Mouse (Mus musculus) R1 (cell line): ENCODE measurements around the gene Gabbr1.

Experiments used
- DNase-seq: peaks from one replicate; pipeline ENCODE4 v3.0.0-alpha.2; 2018; ENCODE audit warnings: low read depth, low spot score

Gene Gabbr1

DNA sequence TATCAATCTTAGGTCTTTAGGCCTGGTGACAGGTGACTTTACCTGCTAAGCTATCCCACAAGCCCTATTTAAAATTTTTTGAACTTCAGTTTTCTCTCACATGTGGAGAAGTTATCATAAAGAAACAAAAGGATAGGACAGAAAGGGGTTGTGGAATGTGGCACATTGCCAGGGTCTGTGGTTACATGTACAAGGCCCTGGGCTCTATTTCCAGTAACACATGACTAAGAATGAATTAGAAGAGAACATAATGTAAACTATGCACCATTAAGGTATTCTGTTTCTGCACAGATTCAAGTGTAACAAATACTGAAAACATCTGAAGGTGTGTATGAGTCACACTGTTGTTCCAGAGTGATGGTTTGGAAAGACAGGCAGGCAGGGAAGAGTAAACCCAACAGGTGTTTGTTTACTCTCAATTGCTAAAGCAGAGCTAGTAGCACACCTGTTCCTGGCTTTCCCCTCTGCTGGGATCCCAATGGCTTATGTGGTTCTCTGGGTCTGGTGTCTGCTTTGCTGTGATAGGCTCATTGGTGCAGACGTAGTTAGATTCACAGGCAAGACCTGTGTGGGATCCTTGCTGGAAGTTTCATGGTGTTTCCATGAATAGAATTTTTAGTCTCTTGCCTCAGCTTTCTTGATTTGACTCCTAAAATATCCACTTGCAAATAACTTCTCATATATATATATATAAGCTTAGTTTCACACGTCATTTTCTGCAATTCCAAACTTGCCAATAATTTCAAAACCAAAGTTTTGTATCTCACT lies 6.5 kb upstream of the Gabbr1 start:
- no peak for DNase-seq

DNA sequence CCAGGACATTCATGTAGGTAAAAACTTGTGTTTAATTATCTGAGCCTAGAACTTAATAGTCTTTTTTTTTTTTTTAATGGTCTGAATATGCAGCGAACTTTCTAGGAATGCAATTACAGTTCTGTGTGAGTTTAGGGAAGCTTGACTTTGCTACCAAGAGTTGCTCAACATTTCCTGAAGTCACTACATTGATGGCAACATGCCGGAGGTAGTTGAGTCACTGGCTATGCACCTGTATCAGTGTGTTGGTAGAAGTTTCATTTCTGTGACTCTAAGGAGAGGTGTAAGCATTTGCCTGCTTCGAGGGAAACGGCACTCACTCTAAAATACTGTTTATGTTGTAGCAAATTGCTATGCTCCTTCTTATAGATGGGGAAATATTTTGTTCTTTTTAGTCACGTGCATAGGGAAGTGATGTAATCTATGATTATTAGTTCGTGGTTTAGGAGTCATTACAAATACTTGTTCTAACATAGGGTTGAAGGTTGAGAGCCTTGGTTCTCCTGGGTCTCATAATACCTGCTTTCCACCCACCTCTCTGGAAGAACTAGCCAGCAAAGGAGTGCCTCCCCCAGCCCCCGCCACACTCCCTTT lies 1.0 kb upstream of the Gabbr1 start:
- no peak for DNase-seq

DNA sequence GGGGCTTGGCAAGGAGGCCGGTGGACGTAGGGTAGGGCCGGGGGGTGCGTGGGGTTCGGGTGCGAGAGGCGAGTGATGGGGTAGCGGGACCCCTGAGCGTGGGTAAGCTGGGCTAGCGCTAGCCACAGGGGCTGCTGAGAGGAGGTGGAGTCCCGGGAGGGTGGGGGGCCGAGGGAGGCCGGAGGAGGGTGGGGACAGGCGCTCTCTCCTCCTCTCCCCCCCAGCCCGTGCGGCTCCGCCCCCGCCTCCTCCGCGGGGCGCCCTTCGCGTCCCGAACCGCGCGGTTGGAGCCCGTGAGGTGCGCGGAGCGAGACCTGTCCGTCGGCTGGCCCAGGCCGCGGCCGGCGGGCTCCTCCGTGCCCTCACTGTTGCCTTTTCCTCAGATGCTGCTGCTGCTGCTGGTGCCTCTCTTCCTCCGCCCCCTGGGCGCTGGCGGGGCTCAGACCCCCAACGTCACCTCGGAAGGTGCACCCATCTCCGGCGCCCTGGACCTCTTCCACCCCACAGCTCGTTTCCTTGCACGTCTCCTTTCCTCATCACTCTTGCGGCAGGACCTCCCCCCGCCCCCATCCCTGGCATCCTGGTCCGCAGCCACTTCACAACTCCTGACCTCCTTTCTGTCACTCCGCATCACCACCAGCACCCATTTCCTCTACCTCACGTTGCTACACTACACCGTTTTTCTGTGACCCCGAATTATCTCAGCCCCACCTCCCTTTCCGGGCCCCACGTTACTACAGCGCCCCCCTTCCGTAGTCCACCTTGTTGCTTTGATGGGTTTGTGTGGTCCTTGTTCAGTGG lies 746 bp downstream of the Gabbr1 start:
- peak; percentile 78 for DNase-seq

DNA sequence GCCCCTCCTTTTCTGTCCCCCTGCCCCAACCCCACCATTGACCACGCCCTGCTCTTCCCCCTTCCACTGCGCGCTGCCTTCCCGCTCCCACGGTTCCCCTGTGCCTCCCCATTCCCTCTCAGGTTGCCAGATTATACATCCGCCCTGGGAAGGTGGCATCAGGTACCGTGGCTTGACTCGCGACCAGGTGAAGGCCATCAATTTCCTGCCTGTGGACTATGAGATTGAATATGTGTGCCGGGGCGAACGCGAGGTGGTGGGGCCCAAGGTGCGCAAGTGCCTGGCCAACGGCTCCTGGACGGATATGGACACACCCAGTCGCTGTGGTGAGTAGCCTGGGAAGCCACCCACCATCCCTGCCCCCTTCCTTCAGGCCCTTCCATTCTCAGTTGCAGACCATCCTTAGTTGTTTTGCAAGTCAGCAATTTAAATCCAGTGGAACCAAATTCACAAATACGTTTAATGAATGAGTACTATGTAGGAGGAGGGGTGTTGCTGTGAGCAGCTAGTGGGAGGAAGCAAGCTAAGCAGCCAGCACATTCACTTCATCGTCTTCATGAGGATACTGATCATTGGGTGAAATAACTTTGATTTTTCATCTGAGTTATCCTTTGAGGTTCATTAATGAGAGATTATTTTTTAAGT lies 1.7 kb downstream of the Gabbr1 start:
- DNase-seq: peak; percentile 63

DNA sequence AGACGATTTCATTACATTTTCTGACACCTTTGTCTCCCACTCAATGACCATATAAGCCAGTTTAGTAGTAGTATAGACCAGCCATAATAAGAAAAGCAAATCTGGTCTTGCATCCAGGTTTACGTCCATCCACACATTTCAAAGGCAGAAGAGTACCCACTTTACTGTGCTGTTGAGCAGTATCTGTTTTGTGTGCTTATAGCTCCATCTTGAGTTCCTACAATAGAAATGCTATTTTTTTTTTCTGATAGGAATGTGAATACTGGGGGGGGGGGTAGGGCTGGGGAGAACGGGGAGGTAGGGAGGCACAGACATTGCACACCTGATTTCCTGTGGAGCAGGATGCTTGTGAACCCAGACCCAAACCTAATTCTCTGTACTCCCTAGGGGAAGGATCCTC lies 2.2 kb downstream of the Gabbr1 start:
- no peak for DNase-seq

DNA sequence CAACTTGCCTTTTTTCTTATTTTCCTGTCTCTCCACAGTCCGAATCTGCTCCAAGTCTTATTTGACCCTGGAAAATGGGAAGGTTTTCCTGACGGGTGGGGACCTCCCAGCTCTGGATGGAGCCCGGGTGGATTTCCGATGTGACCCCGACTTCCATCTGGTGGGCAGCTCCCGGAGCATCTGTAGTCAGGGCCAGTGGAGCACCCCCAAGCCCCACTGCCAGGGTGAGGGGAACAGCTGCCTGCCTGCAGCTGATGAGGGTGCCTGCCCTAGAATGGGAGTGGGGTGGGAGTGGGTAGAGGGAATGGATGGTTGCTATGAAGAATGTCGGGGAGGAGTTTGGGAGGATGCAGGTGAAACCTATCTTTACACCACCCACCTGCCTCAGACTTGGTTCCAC lies 2.6 kb downstream of the Gabbr1 start:
- DNase-seq: no peak

DNA sequence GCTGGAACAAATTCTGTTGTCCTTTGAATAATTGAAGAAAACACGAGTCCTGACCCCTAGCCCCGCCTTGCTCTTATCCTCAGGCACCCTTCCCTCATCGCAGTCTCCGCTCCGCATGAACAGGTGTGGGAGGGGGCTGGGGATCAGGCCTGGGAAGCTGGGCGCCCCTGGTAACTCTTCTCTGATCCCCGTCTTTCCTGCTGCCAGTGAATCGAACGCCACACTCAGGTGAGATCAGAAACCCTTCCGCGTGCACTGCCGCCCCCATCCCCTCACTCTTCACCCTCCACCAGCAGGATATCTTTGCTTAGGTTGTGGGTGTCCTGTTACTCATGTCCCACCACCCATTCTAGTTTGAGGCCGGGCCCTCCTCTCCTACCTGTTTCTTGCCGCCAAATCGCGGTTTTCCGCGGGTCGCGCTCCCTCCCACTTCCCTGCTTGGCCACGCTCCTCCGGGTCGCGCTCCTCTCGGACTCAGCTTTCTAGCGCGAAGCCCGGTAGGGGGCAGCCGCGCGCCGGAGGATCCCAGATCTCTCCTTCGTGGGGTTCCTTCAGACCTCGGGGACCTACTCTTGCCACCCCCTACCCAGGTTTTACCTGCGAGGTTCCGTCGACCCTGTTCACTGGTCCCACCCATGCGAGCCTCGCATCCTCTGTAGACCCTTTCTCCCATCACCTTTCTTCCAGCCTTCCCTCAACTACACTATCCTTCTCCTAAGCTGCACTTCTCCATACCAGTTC lies 4.0 kb downstream of the Gabbr1 start:
- DNase-seq: peak; percentile 83

DNA sequence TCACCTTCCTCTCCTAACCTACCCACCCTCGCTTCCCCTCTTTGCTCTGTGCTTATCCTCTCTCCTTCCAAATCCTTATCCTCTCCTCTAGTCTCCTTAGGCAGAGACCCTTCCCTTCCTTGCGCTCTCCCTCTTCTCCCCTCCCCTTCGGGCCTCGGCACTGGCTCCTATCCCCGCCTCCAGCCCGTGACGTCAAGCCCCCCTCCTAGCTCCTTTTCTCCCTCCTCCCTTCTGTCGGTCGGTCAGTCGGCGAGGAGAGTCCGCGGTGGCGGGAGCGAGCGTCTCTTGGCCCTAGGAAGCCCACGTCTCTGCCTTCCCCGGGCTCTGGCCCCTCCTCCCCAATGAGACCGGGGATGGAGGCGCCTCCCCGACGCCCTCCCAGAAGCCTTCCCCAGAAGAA lies 4.6 kb downstream of the Gabbr1 start:
- DNase-seq: peak; percentile 89

DNA sequence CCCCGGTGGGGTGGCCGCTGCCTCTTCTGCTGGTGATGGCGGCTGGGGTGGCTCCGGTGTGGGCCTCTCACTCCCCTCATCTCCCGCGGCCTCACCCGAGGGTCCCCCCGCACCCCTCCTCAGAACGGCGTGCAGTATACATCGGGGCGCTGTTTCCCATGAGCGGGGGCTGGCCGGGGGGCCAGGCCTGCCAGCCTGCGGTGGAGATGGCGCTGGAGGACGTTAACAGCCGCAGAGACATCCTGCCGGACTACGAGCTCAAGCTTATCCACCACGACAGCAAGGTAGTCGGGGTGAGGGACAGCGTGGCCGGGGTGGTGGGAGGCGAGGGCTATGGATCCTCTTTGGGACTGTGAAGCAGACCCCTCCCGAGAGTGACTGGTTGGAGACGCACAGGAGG lies 5.1 kb downstream of the Gabbr1 start:
- no peak for DNase-seq

DNA sequence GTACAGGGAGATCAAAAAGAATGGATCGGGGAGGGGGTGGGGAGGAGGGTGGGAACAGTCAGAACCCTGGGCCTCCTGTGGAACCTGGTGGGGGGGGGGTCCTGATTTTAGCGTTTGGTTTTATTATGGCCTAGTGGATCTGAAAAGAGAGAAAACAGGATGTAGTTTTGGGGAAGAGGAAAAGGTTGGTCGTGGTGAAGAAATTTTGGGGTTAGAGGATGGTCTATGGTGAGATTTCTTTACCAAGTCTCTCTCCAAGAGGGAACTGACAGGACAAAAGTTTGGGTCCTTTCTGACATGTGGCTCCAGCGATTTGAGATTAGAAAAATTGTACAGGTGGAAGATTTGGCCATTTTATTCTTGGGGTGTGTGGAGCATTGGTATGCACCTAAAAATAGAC lies 6.0 kb downstream of the Gabbr1 start:
- no peak for DNase-seq

DNA sequence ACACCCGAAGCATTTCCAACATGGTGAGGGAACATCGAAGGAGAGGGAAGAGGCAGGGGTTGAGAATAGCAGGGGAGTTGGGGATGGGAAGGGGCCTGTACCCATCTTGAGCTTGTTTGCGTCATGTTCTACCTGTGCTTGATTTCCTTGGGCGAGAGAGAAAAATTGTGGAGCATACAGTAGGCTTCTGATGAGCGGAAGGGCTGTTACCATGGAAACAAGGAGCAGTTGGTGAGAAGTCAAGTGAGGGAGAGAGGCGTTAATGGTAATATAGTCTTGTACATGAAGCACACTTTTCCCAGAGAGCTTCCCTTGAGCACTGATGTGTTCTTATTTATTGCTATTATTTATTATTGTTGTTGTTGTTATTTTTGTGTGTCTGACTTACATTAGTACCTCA lies 11.2 kb downstream of the Gabbr1 start:
- peak; percentile 56 for DNase-seq

DNA sequence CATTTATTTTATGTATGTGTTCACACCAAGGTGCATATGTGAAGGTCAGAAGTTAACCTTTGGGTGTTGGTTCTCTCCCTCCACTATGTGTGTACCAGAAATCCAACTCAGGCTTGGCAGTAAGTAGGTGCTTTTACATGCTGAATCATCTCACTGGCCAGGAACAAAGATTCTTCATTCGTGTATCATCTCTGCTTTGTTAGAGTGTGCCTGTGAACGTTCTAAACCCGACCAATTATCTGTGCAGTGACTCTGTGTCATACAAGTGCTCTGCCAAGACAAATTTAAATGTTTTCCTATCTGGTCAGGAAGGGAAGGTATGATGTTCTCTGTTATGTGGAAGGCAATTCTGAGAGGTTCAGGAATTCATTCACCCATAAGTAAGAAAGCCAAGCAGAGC lies 15.7 kb downstream of the Gabbr1 start:
- DNase-seq: no peak

DNA sequence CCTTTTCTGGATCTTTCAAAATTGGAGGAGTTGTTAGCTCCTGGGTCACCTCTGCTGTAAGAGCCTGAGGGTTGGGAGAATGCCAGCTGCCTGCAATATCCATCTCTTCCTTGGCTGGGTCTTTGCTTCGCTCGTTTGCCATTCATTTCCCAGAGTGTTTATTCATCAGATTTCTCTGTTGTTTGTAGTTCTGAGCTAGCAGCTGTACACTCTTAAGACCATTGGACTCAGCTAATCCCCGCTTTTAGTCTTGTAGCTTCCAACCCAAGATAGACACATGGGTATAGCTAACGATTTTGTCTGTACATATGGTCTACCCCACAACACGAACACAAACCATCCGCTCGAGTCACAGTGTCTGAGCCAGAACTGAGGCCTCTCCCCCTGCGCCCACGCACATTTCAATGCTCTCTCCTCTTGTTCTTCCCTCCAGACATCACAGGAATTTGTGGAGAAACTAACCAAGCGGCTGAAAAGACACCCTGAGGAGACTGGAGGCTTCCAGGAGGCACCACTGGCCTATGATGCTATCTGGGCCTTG lies 16.4 kb downstream of the Gabbr1 start:
- DNase-seq: no peak

DNA sequence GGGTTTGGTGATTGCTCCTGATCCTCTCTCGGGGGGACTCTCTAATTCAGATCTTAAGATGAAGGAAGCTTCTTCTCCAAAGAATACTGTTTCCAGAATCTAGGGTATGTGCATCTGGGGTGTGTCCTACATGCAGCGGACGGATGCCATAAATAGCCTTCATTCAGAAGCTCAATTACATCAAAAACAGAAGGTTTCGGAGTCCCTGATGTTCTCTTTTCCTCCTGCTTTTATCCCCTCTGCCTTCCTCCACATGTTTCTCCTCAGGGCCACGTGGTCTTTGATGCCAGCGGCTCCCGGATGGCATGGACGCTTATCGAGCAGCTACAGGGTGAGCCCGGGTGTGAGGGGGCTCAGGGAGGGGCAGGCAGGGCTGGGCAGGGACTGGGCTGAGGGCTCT lies 17.3 kb downstream of the Gabbr1 start:
- no peak for DNase-seq

DNA sequence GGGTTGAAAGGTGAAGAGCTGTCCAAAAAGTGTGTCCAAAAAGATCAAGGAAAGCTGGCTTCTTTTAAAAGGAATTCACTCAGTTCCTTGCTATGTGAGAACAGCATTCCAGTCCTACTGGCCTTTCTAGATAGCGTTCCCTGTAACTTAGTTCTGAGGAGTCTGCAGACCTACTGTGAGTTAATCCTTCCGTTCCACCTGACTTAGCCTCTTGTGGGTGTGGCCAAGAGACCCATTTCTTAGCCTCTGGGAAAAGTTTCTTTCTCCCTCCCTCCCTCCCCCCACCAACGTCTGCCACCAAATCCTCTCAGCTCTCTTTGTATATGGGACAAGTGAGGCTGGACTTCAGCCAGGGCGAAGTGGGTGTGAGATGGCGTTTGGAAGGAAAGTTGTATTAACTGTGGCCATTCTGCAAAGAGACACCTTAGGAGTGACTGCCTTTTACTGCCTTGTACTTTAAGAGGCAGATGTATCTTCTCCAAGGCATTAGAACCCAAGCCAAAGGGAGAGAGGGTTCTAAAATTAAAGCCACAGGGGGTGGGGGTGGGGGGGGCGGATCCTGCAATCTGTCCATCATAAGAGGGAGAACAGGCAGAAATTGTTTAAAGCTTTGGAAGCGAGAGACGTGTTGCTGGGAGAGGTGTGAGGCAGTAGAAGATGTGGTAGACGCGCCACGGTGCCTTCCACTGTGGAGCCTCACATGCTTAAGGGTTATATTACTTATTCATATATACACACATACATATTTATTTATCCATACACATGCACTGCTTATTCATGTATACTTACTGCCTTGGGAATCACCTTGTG lies 18.1 kb downstream of the Gabbr1 start:
- DNase-seq: peak; percentile 92

DNA sequence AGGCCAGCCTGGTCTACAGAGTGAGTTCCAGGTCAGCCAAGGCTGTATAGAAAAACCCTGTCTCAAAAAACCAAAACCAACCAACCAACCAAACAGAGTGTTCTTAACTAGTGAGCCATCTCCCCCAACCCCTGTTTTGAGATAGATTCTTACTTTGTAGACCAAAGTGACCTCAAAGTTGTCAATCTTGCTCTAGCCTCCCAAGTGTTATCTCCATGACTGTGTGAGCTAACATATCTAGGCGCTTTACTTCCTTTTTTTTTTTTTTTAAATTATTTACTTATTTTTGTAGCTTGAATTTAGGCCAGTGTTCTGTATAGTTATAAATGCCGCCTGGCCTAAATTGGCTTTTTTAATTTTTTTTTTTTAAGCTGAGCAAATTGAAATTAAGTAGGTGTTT lies 20.2 kb downstream of the Gabbr1 start:
- no peak for DNase-seq

DNA sequence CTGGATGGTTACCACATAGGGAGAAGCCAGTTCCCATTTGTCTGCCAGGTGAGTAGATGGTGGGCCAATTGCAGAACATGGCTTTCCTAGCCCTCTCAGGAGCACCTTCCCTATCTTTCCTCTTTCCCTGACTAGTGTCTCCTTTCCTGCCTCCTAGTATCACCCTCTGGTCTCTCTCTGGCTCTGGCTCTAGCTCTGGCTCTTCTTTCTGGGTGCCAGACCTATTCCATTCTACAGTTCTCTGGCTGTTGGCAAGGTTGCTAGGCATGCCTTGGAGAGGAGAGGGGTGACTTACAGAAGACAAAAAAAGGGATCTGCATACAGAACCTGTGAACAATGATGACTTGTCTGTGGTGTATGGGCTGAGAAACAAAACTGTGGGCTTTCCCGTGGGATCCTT lies 22.1 kb downstream of the Gabbr1 start:
- no peak for DNase-seq

DNA sequence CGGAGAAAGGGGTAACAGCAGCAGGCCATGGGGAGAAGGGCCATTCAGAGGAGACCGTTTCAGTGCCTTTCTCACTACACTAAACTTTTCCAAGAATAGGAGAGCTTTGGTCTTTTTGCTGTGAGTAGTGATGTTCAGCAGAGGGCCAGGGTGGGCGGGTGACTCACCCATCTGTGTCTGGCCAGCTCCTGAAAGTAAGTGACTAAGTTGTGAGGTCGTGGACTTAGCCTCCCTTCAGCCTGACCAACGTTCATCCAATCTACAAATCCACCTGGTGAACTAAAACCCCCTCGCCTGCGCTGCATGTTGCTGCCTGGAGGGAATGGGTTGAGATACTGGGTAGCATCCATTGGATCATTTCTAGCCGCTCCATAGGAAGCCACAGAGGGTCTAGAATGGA lies 24.4 kb downstream of the Gabbr1 start:
- DNase-seq: no peak

DNA sequence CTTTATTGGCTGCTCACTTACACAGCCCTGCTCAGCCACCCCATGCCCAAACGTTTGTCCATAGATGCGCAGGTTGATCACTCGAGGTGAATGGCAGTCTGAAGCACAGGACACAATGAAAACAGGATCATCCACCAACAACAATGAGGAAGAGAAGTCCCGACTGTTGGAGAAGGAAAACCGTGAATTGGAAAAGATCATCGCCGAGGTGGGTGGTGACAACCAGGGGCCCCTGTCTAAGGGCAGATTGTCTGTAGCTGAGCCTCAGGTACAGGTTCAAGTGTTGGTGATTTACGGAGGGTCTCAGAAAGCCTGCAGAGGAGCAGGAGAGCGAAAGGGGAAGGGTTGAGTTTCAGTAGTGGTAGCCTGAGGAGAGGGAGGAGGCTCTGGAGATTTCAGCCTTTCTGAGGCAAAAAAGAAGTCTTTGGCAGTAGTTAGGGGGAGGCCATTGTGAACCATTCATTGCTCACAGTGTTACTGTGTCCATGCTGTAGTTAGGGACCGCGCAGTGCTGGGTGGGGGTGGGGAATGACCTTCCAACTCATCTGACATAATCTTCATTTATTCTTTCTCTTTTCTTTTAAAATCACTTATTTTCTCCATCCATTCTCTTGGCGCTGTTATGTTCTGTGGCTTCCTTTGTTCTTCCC lies 26.4 kb downstream of the Gabbr1 start:
- peak; percentile 50 for DNase-seq

DNA sequence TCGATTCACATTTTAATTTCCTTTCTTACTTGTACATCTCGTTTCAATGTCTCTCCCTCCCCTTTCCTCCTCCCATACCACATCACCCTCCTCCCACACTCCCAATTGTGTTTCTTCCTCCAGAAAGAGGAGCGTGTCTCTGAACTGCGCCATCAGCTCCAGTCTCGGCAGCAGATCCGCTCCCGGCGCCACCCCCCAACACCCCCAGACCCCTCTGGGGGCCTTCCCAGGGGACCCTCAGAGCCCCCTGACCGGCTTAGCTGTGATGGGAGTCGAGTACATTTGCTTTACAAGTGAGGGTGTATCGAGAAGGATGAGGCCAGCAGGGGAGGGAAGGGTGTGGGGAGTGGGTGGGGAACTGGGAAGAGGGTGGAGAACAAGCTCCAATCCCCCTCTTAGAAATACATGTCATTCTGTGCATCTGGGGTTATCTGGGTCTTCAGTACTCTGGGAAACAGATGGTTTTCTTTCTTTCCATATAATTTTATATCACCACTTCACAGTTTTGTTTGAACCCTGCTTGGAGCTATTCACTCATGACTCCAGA lies 27.0 kb downstream of the Gabbr1 start:
- DNase-seq: peak; percentile 76
